Mouse (Mus musculus): Measurements from ENCODE around the gene Gm10570. TPM values are rescaled to one million over a fixed set of nuclear protein-coding genes. Genes with fewer than 3 reads are reported as not detected.
A peak's percentile ranks its signal among the peaks of the same experiment; 100 is the strongest.

The Gm10570 gene
- polyA plus RNA-seq, 1 experiment = 0.90 TPM

DNA sequence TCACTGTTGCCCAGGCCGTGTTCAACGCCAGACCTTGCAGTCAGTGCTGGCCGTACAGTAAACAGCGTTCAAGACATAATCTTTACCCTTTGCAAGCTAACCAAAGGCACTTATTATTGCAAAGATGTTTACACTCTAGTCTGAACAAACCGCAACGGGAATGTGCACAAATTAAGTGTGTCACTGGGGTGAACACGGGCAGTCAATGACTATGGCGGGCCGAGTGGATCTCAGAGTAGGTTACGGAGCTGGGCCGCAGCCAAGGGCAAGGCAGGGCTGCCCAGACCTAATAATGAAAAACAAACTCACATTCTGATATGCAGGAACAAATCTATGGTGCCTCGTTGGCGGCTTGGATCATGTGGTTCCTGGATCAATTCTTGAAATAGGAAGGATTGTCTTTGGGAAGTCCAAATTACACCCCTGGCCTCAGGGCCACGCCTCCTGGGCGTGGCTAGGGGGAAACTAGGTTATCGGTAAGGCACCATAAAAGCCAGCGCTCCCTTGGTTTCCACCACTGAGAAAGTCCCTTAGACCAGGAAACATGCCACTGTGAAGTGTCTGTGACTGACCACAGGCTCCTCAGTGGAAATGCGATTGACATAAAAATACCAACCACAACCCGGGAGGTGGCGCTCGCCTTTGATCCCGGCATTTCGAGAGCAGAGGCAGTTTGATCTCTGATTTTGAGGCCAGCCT is 13.3 kb downstream of the Gm10570 start:
- H3K27ac ChIP-seq (ENCODE audit: insufficient read depth, low read length) = no peak overlapping the region
- H3K4me1 ChIP-seq (ENCODE audit: control insufficient read depth, insufficient read depth, low read length) = no peaks in the 10 kb centered on the region
- H3K4me3 ChIP-seq (ENCODE audit: insufficient read depth, low read length) = no peak overlapping the region
- TF ChIP-seq CTCF (IDR thresholded peaks at IDR 0.05; ENCODE audit: extremely low read depth, insufficient read depth, low read length) (no peak), POLR2A (IDR thresholded peaks at IDR 0.05; ENCODE audit: extremely low read depth, insufficient read depth, low read length) (no peak)

DNA sequence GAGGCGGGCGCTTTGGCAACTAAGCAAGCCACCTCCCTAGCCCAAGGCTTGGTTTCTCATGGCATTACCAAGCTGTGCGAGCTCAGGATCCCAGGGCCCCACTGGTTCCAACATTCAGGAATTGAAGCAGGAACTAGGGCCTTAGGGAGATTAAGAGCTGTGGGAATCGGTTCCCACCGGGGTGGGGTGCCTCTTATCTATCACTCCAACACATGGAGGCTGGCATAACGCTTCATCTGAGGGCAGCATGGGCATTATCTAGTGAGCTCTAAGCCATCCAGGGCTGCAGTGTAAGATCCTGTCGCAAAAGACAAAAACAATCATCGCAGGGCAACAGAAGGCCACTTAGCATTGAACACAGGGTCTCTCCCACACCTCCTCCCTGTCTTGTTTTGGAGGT is 14.0 kb downstream of the Gm10570 start:
- TF ChIP-seq CTCF (IDR thresholded peaks at IDR 0.05; ENCODE audit: extremely low read depth, insufficient read depth, low read length) (no peak), POLR2A (IDR thresholded peaks at IDR 0.05; ENCODE audit: extremely low read depth, insufficient read depth, low read length) (no peak)
- H3K4me3 ChIP-seq (ENCODE audit: insufficient read depth, low read length) = no peak overlapping the region
- no peaks in the 10 kb centered on the region for H3K4me1 ChIP-seq (ENCODE audit: control insufficient read depth, insufficient read depth, low read length)
- no peak overlapping the region for H3K27ac ChIP-seq (ENCODE audit: insufficient read depth, low read length)

DNA sequence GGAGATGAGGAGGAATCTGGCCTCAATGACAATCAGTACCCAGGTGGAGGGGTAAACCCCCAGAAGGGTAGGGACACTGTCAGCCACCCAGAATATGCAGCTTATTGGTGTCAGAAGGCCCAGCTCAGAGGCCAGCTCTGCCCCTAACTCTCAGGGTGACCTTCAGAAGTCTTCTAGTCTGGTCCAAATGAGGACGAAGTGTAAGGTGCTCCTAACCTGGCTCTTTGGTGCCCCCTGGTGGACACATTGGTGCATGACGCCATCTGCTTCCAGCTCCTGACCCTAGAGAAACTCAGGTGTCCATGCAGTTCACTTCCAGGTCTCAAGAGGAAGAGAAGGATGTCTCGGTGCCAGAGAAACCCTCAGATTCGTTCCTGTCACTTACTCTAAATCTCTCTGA is 16.2 kb downstream of the Gm10570 start:
- H3K4me1 ChIP-seq (ENCODE audit: control insufficient read depth, insufficient read depth, low read length) = no peaks in the 10 kb centered on the region
- no peak overlapping the region for H3K4me3 ChIP-seq (ENCODE audit: insufficient read depth, low read length)
- H3K27ac ChIP-seq (ENCODE audit: insufficient read depth, low read length) = no peak overlapping the region
- no peak for TF ChIP-seq POLR2A (IDR thresholded peaks at IDR 0.05; ENCODE audit: extremely low read depth, insufficient read depth, low read length)
- TF ChIP-seq CTCF (IDR thresholded peaks at IDR 0.05; ENCODE audit: extremely low read depth, insufficient read depth, low read length) = peak; percentile 95

DNA sequence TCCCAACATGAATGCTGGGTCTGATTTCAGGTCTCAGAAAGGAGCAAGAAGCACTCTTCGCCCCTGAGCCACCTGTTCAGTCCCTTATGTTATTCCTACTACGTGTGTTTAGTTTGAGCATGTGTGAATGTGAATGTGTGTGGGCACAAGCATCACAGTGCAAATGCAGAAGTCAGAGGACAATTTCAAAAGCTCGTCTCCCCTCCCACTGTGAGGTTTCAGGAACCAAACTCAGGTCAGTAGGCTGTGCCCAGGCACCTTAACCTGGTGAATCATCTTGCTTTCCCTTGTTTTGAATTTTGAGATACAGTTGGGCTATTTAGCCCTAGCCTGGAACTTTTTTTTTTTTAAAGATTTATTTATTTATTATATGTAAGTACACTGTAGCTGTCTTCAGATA is 18.6 kb downstream of the Gm10570 start:
- no peaks in the 10 kb centered on the region for H3K4me1 ChIP-seq (ENCODE audit: control insufficient read depth, insufficient read depth, low read length)
- no peak for TF ChIP-seq CTCF (IDR thresholded peaks at IDR 0.05; ENCODE audit: extremely low read depth, insufficient read depth, low read length)
- no peak for TF ChIP-seq POLR2A (IDR thresholded peaks at IDR 0.05; ENCODE audit: extremely low read depth, insufficient read depth, low read length)
- H3K4me3 ChIP-seq (ENCODE audit: insufficient read depth, low read length) = no peak overlapping the region
- no peak overlapping the region for H3K27ac ChIP-seq (ENCODE audit: insufficient read depth, low read length)

DNA sequence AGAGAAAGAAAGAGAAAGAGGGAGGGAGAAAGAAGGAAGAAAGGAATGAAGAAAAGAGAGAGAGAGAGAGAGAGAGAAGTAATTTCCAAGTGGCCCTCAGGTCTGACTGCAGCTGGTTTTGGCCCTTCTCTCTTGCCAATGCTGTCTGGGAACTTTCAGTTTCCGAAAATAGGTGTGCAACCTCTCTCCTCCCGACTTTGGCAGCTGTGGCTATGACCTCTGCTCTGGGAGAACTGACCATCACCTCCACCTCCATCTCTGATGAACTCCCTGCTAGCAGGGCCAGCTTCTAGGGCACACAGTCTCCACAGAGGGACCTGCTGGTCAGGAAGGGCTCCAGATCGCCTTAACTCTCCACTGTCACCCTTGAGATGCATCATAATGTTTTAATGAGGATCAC is 21.9 kb downstream of the Gm10570 start:
- Histone ChIP-seq H3K4me1 (ENCODE audit: control insufficient read depth, insufficient read depth, low read length) (no peaks in the 10 kb centered on the region), H3K27ac (ENCODE audit: insufficient read depth, low read length) (no peak overlapping the region), H3K4me3 (ENCODE audit: insufficient read depth, low read length) (no peak overlapping the region)
- TF ChIP-seq CTCF (IDR thresholded peaks at IDR 0.05; ENCODE audit: extremely low read depth, insufficient read depth, low read length) (no peak), POLR2A (IDR thresholded peaks at IDR 0.05; ENCODE audit: extremely low read depth, insufficient read depth, low read length) (no peak)

DNA sequence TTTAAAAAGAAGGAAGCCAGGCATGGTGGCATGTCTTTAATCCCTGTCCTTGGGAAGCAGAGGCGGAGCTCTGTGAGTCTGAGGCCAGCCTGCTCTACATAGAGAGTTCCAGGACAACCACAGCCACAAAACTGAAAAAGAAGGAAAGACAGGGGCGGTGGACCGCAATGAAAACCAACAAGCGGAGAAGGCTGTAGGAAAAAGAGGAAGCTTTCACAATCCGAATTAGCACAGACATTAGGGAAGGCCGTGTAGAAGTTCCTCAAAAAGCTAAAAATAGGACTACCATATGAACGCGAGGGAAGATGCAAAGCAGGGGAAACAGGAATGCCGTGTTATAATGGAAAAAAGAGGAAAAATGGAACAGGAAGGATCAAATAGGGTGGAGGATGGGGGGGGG is 24.6 kb downstream of the Gm10570 start:
- Histone ChIP-seq H3K27ac (ENCODE audit: insufficient read depth, low read length) (no peak overlapping the region), H3K4me3 (ENCODE audit: insufficient read depth, low read length) (no peak overlapping the region), H3K4me1 (ENCODE audit: control insufficient read depth, insufficient read depth, low read length) (no peaks in the 10 kb centered on the region)
- TF ChIP-seq CTCF (IDR thresholded peaks at IDR 0.05; ENCODE audit: extremely low read depth, insufficient read depth, low read length) = no peak

DNA sequence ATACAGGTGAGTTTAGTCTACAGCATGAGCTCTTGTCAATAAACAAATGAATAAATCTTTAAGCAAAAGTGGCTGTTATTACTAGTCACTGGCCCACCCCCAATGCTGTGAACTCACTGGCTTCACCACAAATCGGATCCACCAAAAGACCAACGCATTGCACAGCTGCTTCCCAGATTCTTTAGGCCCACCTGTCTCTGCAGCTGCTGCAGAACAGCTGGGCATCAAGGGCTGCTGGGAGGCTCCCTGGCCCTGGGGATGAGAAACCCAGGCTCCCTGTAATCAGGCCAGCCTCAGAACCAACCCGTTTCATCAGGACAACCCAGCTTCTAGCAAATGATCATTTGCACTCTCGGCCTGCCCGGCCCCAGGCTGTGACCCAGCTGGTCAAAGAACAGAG is 25.6 kb downstream of the Gm10570 start:
- H3K4me1 ChIP-seq (ENCODE audit: control insufficient read depth, insufficient read depth, low read length) = no peaks in the 10 kb centered on the region
- H3K27ac ChIP-seq (ENCODE audit: insufficient read depth, low read length) = no peak overlapping the region
- H3K4me3 ChIP-seq (ENCODE audit: insufficient read depth, low read length) = no peak overlapping the region
- TF ChIP-seq CTCF (IDR thresholded peaks at IDR 0.05; ENCODE audit: extremely low read depth, insufficient read depth, low read length) = no peak
- no peak for TF ChIP-seq POLR2A (IDR thresholded peaks at IDR 0.05; ENCODE audit: extremely low read depth, insufficient read depth, low read length)

DNA sequence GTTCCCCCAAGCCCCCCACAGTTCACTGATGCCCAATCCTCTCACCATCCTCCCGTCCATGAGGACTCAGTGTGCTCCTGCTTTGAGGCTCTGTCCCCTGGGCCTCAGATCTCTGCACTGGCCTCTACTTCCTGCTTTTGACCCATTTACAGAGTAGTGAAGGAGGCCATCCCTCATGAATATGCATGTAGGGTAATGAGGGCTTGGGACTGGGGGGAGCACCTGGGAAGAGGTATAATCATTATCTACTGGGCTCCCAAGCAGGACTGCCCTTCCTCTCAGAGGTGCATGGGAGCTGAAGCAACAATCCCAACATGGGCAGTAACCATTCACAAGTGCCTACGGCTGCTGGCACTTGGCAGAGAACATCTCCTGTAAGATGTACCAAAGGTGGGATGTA is 29.4 kb downstream of the Gm10570 start, which contains the start of gene Serinc2:
Serinc2 (minus strand) TSS at position 101 of the 400 bp plus-strand sequence.
- H3K4me3 ChIP-seq (ENCODE audit: insufficient read depth, low read length) = no peak within 1 kb of the TSS
- no peaks in the 10 kb centered on the region for H3K4me1 ChIP-seq (ENCODE audit: control insufficient read depth, insufficient read depth, low read length)
- TF ChIP-seq CTCF (IDR thresholded peaks at IDR 0.05; ENCODE audit: extremely low read depth, insufficient read depth, low read length) (no peak), POLR2A (IDR thresholded peaks at IDR 0.05; ENCODE audit: extremely low read depth, insufficient read depth, low read length) (no peak)
- H3K27ac ChIP-seq (ENCODE audit: insufficient read depth, low read length) = no peak within 1 kb of the TSS

DNA sequence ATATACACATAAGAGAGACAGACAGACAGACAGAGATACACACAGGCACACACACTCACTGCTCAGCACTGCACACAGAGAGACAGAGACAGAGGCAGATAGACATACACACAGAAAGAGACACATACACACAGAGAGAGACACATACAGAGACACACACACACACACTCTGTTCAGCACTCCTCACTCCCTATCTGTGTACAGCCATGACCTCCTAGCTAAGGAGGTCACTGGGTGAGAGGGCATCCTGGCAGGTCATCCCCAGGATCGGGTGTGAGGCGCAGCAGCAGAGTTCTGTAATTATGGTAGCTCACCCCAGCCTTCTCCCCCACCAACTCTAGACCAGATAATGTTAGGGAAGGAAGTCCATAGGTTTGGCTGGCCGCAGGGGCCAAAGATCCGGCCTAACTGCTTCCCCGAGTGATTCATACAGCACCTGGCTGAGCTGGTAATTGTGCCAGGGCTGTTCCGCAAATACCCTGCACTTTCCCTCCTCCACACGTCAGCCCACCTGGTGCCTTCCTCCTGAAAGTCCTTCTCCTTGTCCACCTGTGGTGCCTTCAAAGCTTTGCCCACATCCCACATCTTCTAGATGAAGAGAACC is 31.8 kb downstream of the Gm10570 start:
- H3K27ac ChIP-seq (ENCODE audit: insufficient read depth, low read length) = no peak overlapping the region
- no peak overlapping the region for H3K4me3 ChIP-seq (ENCODE audit: insufficient read depth, low read length)
- TF ChIP-seq POLR2A (IDR thresholded peaks at IDR 0.05; ENCODE audit: extremely low read depth, insufficient read depth, low read length) (no peak), CTCF (IDR thresholded peaks at IDR 0.05; ENCODE audit: extremely low read depth, insufficient read depth, low read length) (no peak)
- H3K4me1 ChIP-seq (ENCODE audit: control insufficient read depth, insufficient read depth, low read length) = no peaks in the 10 kb centered on the region

DNA sequence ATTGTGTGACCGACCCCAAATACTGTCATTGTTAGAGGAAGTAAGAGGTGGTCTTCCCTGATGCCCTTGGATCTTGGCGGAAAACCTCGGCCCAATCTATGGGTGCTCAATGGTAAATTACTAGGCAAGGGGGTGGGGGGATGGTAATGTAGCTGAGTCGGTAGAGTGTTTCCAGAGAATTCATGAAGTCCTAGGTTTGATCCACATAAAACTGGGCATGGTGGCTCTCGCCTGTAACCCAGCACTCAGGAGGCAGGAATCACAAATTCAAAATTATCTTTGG is 32.7 kb downstream of the Gm10570 start:
- TF ChIP-seq POLR2A (IDR thresholded peaks at IDR 0.05; ENCODE audit: extremely low read depth, insufficient read depth, low read length) = no peak
- TF ChIP-seq CTCF (IDR thresholded peaks at IDR 0.05; ENCODE audit: extremely low read depth, insufficient read depth, low read length) = no peak
- Histone ChIP-seq H3K4me1 (ENCODE audit: control insufficient read depth, insufficient read depth, low read length) (no peaks in the 10 kb centered on the region), H3K27ac (ENCODE audit: insufficient read depth, low read length) (no peak overlapping the region), H3K4me3 (ENCODE audit: insufficient read depth, low read length) (peak overlapping the region; percentile 50; the same call in 1 of the 2 replicates)
